Mouse (Mus musculus) skeletal muscle tissue, adult 2 months (tissue): ENCODE data around the gene Arhgap18.
A peak's percentile ranks its signal among the peaks of the same experiment; 100 is the strongest.

ENCODE experiments used
- DNase-seq: peaks from one replicate; pipeline ENCODE4 v3.0.0-alpha.2; 2012; ENCODE audit warnings: low read depth, low spot score

Arhgap18 gene

GRCm38 (mm10) chr10:26752929-26753567 lies at the start of gene Arhgap18:
Gene Arhgap18 (plus strand): TSS chr10:26753421.
- DNase-seq, result no peak

- no peak for DNase-seq
Observed at GRCm38 (mm10) chr10:26710458-26711011, 42.7 kb upstream of the Arhgap18 start.

GRCm38 (mm10) chr10:26711068-26711467 lies 42.2 kb upstream of the Arhgap18 start:
- peak; percentile 12 for DNase-seq

- DNase-seq, result no peak
Observed at GRCm38 (mm10) chr10:26713986-26714385, 39.2 kb upstream of the Arhgap18 start.

- DNase-seq, result no peak
Observed at GRCm38 (mm10) chr10:26724704-26725103, 28.5 kb upstream of the Arhgap18 start.

GRCm38 (mm10) chr10:26725255-26725654 lies 28.0 kb upstream of the Arhgap18 start:
- DNase-seq, result no peak

GRCm38 (mm10) chr10:26750827-26751226 lies 2.4 kb upstream of the Arhgap18 start:
- no peak for DNase-seq

GRCm38 (mm10) chr10:26752064-26752928 lies 925 bp upstream of the Arhgap18 start:
- DNase-seq, result peak; percentile 27

GRCm38 (mm10) chr10:26754006-26754405 lies 785 bp downstream of the Arhgap18 start:
- no peak for DNase-seq

- no peak for DNase-seq
Observed at GRCm38 (mm10) chr10:26757231-26757630, 4.0 kb downstream of the Arhgap18 start.

GRCm38 (mm10) chr10:26759469-26759868 lies 6.2 kb downstream of the Arhgap18 start:
- DNase-seq, result no peak

GRCm38 (mm10) chr10:26761103-26761502 lies 7.9 kb downstream of the Arhgap18 start:
- no peak for DNase-seq

GRCm38 (mm10) chr10:26761991-26762903 lies 9.0 kb downstream of the Arhgap18 start:
- no peak for DNase-seq

- no peak for DNase-seq
Observed at GRCm38 (mm10) chr10:26767196-26767595, 14.0 kb downstream of the Arhgap18 start.

- DNase-seq, result no peak
Observed at GRCm38 (mm10) chr10:26768943-26769342, 15.7 kb downstream of the Arhgap18 start.

GRCm38 (mm10) chr10:26770035-26770434 lies 16.8 kb downstream of the Arhgap18 start:
- no peak for DNase-seq

- peak; percentile 84 for DNase-seq
Observed at GRCm38 (mm10) chr10:26771938-26772623, 18.9 kb downstream of the Arhgap18 start.

GRCm38 (mm10) chr10:26772624-26773540 lies 19.7 kb downstream of the Arhgap18 start:
- peak; percentile 78 for DNase-seq

GRCm38 (mm10) chr10:26773541-26773940 lies 20.3 kb downstream of the Arhgap18 start:
- DNase-seq, result no peak

- no peak for DNase-seq
Observed at GRCm38 (mm10) chr10:26774266-26774665, 21.0 kb downstream of the Arhgap18 start.
